Mouse (Mus musculus) heart, postnatal 14 days (tissue): ENCODE measurements around the gene BC025920. TPM values are rescaled to one million over a fixed set of nuclear protein-coding genes. Genes with fewer than 3 reads are reported as not detected.

Experiments used
- DNase-seq, 2 experiments: peaks; one replicate each; pipeline ENCODE4 v3.0.0; 2021 to 2022
- intact Hi-C: fragments of 180-260 bp; cut with DNase I; formaldehyde crosslinking; loops from one replicate; pipeline ENCODE4 v1.15.1; 2025
- total RNA-seq, 2 experiments: library from RNA; stranded (reverse); gene quantifications; 2 replicates each; pipeline ENCODE4 v1.2.3; 2021

The BC025920 gene
- total RNA-seq, 2 experiments from 2014 or later: 1.8 to 2.2 TPM

GRCm38 (mm10) chr10:81572133-81572671 lies 33.9 kb upstream of the BC025920 start:
- intact Hi-C loops: no loop called here
- no peak for DNase-seq

GRCm38 (mm10) chr10:81572975-81573374 lies 33.1 kb upstream of the BC025920 start:
- intact Hi-C loops: no loop called here
- DNase-seq: peak; percentile 69 to 71

- intact Hi-C loops: loop anchor here (2.0 kb wide), 1 partner anchor 22 kb away; no protein-coding TSS in a partner anchor
- no peak for DNase-seq
Observed at GRCm38 (mm10) chr10:81574081-81575056, 31.7 kb upstream of the BC025920 start, which contains the start of gene Tle2. Gene Tle2 (plus strand): TSS chr10:81574561.

DNA sequence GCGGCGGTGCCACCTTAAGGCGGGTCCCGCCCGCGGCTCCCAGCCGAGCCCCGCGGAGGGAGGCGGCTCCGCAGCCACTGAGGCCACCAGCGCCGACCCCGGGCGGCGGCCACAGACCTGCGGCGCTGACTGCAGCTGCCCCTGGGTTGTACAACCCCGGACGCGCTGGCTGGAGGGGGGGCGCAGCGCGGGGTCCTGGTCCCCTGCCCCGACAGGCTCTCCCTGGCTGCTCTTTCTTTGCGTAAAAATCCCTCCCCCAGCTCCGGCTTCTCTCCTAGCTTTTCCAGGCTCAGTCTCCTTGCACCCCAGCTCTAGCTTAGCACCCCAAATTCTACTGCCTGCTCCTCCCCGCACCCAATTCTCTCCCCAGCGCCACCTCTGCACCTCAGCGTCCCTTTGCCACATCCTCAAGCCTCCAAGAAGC lies 30.9 kb upstream of the BC025920 start:
- intact Hi-C loops: loop anchor here (2.0 kb wide), 1 partner anchor 22 kb away; no protein-coding TSS in a partner anchor
- peak; percentile 69 to 76 for DNase-seq

- DNase-seq: no peak
- intact Hi-C loops: loop anchor here (2.0 kb wide), 1 partner anchor 21 kb away; no protein-coding TSS in a partner anchor
Observed at GRCm38 (mm10) chr10:81575695-81576094, 30.4 kb upstream of the BC025920 start.

DNA sequence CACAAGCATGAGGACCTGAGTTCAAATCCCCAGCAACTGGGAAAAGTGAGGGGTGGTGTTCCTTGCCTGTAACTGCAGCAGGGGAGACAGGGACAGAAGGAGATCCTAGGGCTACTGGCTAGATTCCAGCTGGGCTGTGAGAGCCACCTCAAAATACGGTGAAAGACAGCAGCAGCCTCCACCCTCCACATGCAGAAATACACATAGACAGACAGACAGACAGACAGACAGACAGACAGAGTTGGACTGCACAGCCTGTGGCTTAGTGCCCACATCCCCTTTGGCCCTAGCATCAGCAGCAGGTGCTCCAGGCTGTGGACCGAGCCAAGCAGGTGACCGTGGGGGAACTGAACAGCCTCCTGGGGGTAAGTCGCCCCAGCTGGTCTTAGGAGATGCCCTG lies 26.1 kb upstream of the BC025920 start:
- intact Hi-C loops: no loop called here
- no peak for DNase-seq

DNA sequence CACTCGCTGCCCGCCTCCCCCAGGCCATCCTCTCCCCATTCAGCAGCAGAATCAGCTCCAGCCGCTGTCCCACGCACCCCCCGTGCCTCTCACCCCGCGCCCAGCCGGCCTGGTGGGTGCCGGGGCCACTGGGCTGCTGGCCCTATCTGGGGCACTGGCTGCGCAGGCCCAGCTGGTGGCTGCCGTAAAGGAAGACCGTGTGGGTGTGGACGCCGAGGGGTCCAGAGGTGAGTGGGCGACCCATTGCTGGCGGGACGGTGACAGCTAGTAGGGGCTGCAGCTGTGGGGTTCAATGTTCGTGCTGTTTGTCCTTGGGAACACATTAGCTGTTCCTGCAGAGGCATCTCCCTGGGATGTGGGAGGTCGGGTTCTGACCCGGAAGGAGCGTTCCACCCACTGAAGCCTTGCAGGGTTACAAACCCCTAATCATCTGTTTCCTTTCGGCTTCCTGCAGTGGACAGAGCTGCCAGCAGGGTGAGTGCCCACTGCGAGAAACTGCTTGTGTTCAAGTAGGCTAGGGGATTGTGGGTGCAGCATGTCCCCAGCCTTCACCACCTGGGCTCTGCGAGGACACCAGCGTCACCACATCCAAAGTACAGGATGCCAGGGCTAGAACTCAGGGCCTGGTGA lies 25.5 kb upstream of the BC025920 start:
- intact Hi-C loops: no loop called here
- no peak for DNase-seq

- intact Hi-C loops: no loop called here
- no peak for DNase-seq
Observed at GRCm38 (mm10) chr10:81583347-81583746, 22.7 kb upstream of the BC025920 start.

GRCm38 (mm10) chr10:81588739-81589138 lies 17.3 kb upstream of the BC025920 start:
- DNase-seq: no peak
- intact Hi-C loops: no loop called here

DNA sequence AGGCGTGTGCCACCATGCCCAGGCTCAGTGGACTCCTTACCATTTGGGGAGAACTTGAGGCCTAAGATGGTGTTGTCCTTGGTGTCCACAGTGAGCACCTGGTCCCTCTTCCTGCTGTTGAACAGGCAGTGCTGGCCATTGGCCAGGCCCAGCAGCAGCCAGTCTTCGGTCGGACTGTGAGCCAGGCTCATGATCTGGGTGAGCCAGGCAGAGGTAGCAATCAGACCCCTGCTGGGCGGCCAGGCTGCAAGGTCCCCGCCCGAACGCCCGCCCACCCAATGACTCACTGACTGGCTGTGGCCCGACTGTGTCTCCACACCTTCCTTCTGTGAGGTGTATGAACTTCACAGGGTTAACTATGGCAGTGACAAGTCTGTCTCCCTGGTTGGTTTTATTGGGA lies 14.2 kb upstream of the BC025920 start:
- intact Hi-C loops: no loop called here
- DNase-seq: no peak

DNA sequence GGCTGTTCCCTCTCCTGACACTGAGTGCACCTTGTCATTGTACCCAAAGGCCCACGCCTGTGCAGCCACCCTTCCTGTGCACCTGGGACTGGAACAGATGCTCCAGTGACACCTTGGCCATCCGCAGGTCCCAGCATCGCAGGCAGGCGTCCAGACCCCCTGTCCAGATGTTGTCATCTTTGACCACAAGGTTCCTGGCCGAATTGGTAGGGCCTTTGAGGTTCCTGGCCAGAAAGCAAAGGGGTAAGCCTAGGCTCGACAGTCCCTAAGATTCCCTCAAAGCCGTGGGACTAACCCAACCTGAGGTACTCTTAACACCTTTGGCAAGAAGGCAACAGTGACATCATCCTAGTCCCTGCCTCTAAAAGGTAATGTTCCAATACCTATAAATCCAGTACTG lies 13.4 kb upstream of the BC025920 start:
- DNase-seq: no peak
- intact Hi-C loops: no loop called here

- intact Hi-C loops: no loop called here
- no peak for DNase-seq
Observed at GRCm38 (mm10) chr10:81593223-81593622, 12.8 kb upstream of the BC025920 start.

DNA sequence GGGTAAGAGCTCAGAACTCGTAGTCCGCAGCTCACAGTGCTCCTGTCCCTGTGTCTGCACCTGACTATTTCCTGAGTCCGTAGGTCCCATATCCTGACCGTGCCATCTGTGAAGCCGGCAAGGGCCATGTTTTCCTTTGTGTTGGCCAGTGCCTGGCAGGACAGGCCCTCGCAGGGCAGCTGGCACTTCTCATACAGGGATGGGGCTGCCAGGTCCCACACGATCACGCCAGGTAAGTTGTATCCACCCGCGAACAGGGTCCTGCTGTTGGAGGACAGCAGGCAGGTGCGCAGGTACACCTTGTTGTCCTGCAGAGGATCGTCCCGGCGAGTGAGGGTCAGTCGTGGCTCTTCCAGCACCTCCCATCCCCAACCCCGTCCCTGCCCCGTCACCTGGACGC lies 12.1 kb upstream of the BC025920 start:
- no peak for DNase-seq
- intact Hi-C loops: no loop called here

DNA sequence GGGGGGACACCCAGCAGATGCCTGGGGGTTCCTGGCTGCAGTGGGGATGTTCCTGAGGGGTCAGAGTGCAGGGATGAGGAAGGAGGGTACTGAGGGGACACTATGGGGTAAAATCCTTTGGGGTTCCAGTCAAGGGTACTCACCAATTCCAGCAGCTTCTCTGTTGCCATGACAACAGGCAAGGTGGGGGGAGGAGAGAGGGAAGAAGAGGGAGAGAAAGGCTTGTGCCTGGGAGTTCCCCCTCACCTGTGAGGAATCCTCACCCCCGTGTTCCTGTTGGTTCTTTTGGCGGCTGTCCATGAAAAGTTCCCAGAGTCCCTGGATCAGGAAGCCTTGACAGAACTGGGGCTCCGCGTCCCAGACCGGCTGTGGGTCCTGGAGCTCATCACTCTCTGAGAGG lies 10.5 kb upstream of the BC025920 start:
- intact Hi-C loops: no loop called here
- DNase-seq: no peak

GRCm38 (mm10) chr10:81596611-81597010 lies 9.5 kb upstream of the BC025920 start:
- peak; percentile 56 to 58 for DNase-seq
- intact Hi-C loops: loop anchor here (2.0 kb wide), 1 partner anchor 22 kb away; the partner anchor contains the start of gene Tle2

GRCm38 (mm10) chr10:81597137-81597950 lies 8.7 kb upstream of the BC025920 start:
- intact Hi-C loops: loop anchor here (2.0 kb wide), 1 partner anchor 23 kb away; the partner anchor contains the start of gene Tle2
- DNase-seq: peak; percentile 44 to 50

DNA sequence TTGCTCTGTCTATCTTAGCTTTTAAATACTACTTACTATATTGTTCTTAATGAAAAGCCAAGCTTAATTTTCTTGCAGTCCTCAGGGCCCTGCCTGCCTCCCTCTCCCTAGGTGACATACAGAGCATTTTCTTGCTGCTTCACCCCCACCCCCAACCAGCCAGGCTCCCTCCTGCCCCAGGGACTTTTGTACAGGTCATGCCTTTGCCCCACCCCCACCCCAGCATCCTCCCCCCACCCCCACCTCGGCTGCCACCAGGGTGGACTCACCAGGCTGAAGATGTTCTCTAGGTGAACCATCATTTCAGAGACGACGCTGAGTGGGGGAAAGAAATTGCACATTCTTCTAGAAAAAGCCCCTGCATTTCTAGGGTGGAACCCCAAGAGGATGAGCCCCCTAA lies 7.7 kb upstream of the BC025920 start:
- no peak for DNase-seq
- intact Hi-C loops: no loop called here

DNA sequence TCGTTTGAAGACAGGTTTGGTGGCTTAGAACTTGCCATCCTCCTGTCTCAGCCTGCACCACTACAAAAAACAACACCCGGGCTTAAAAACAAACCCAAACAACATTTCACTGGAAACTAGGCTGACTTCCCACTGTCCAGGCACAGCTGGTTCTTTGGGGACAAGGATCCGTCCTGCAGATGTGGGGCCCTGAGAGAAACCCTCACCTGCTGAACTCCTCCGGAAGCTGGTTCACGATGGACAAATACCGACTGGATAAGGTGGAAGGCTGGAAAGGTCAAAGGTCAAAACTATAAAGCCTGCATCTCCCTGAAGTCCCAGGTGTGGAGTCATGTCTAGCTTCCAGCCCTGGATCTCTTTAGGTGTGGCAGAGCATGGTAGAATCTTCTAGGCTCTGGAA lies 7.2 kb upstream of the BC025920 start:
- intact Hi-C loops: no loop called here
- no peak for DNase-seq

GRCm38 (mm10) chr10:81599630-81600029 lies 6.4 kb upstream of the BC025920 start:
- no peak for DNase-seq
- intact Hi-C loops: loop anchor here (5.0 to 10.0 kb wide), 2 partner anchors 45 to 97 kb away; partner anchors contain the start of genes Aes and S1pr4

DNA sequence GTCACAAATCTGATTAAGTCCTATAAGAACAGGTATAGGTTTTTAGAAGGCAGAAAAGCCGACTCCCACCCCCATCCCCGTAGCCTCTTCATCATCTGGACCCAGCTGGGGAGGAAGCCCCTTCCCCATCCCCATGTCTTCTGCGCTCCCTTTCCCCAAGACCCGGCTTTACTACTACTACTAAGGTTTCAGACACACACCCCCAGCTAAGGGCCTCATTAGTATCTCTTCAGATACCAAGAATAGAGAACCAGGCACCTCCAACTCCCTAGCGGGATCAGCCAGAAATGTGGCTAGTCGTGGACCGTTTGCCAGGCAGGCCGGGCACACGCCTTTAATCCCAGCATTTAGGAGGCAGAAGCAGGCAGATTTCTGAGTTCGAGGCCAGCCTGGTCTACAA lies 6.0 kb upstream of the BC025920 start:
- intact Hi-C loops: loop anchor here (5.0 to 10.0 kb wide), 2 partner anchors 45 to 98 kb away; partner anchors contain the start of genes Aes and S1pr4
- DNase-seq: no peak
